Mouse (Mus musculus) limb, embryonic 15.5 days (tissue): ENCODE measurements around the gene Bcar3. TPM values are rescaled to one million over a fixed set of nuclear protein-coding genes. Genes with fewer than 3 reads are reported as not detected.

Experiments
- ATAC-seq: fragments of 200-750 bp; cut with Nextera tagmentation; 2 replicates; pipeline ENCODE4 v1.8.0; 2017; ENCODE audit warnings: low read depth, moderate TSS enrichment; ENCODE audit not compliant: insufficient number of reproducible peaks, low FRiP score, low TSS enrichment
- H3K27ac ChIP-seq: fragments of 300-500 bp; sonication (generic); 2 replicates; pipeline ENCODE4 v1.5.1; 2015; ENCODE audit warnings: moderate library complexity, mild to moderate bottlenecking, inconsistent platforms
- H3K27me3 ChIP-seq: fragments of 300-500 bp; sonication (generic); 2 replicates; pipeline ENCODE4 v1.6.1; 2015; ENCODE audit warnings: inconsistent platforms
- H3K36me3 ChIP-seq: fragments of 300-500 bp; sonication (generic); 2 replicates; pipeline ENCODE4 v1.6.1; 2015; ENCODE audit warnings: inconsistent platforms
- H3K4me1 ChIP-seq: fragments of 300-500 bp; sonication (generic); 2 replicates; pipeline ENCODE4 v1.6.1; 2015; ENCODE audit warnings: inconsistent platforms
- H3K4me2 ChIP-seq: fragments of 300-500 bp; sonication (generic); 2 replicates; pipeline ENCODE4 v1.6.1; 2015; ENCODE audit warnings: mild to moderate bottlenecking, inconsistent platforms
- H3K4me3 ChIP-seq: fragments of 300-500 bp; sonication (generic); 2 replicates; pipeline ENCODE4 v1.5.1; 2015; ENCODE audit warnings: mild to moderate bottlenecking, inconsistent platforms
- H3K9ac ChIP-seq: fragments of 300-500 bp; sonication (generic); 2 replicates; pipeline ENCODE4 v1.6.1; 2015; ENCODE audit warnings: inconsistent platforms
- H3K9me3 ChIP-seq: fragments of 300-500 bp; sonication (generic); 2 replicates; pipeline ENCODE4 v1.6.1; 2016; ENCODE audit warnings: inconsistent platforms
- WGBS: fragments of 180-500 bp; shearing (Covaris S2); methylation state at CpG from one replicate; pipeline ENCODE4 v1.1.7; 2015; 5-methylcytosine and 5-hydroxymethylcytosine counted together
- polyA plus RNA-seq: library from polyadenylated mRNA; unstranded; fragments of >200 nt; fragmentation: Nextera tagmentation; extraction: Ambion mirVana; gene quantifications from 2 replicates; pipeline ENCODE4 v1.2.1, GENCODE M21; 2015

Gene Bcar3
- polyA plus RNA-seq, 1 experiment from 2014 or later: 7.8 TPM

GRCm38 (mm10) chr3:122393836-122394374, 100.0 kb downstream of the Bcar3 start:
- Histone ChIP-seq H3K27ac (no peak overlapping the region), H3K9me3 (no peaks in the 10 kb centered on the region), H3K4me3 (no peak overlapping the region), H3K4me1 (no peaks in the 10 kb centered on the region), H3K36me3 (no peaks in the 10 kb centered on the region), H3K9ac (no peak overlapping the region), H3K27me3 (peaks cover 3% of the 10 kb centered on the region; the same call in 1 of the 2 replicates), H3K4me2 (no peak overlapping the region)
- WGBS: 82% methylated on average over 12 of the region's 12 CpGs
- ATAC-seq: no peak

DNA sequence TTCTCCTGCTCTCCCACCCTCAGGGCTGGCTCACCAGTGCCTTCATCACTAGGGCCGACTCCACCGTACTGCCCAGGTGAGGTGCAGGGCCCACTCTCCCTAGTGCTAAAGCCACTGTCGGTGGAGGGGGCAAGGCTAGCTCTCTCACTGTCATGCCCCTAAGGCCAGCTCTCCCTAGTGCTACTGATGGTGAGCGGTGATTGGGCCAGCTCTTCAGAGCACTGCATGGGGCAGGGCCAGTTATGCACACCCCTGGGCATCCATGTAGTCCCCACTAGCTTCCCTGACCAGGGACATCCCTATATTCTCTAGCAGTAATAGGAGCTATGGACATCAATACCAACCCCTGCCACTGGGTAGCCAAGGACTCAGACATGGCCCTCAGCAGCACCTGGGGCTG, 103.0 kb downstream of the Bcar3 start:
- H3K27me3 ChIP-seq: no peaks in the 10 kb centered on the region
- 83% methylated on average over 4 of the region's 4 CpGs for WGBS
- no peak overlapping the region for H3K4me2 ChIP-seq
- no peak overlapping the region for H3K27ac ChIP-seq
- no peaks in the 10 kb centered on the region for H3K36me3 ChIP-seq
- ATAC-seq: no peak
- no peaks in the 10 kb centered on the region for H3K9me3 ChIP-seq
- H3K4me1 ChIP-seq: no peaks in the 10 kb centered on the region
- H3K4me3 ChIP-seq: no peak overlapping the region
- no peak overlapping the region for H3K9ac ChIP-seq

- H3K4me2 ChIP-seq: no peak overlapping the region
- H3K9ac ChIP-seq: no peak overlapping the region
- H3K9me3 ChIP-seq: no peaks in the 10 kb centered on the region
- no peak for ATAC-seq
- no peaks in the 10 kb centered on the region for H3K4me1 ChIP-seq
- H3K27me3 ChIP-seq: no peaks in the 10 kb centered on the region
- no peaks in the 10 kb centered on the region for H3K36me3 ChIP-seq
- 76% methylated on average over 7 of the region's 7 CpGs for WGBS
- H3K4me3 ChIP-seq: no peak overlapping the region
- no peak overlapping the region for H3K27ac ChIP-seq
These were observed 103.5 kb downstream of the Bcar3 start for GRCm38 (mm10) chr3:122397401-122397800.

DNA sequence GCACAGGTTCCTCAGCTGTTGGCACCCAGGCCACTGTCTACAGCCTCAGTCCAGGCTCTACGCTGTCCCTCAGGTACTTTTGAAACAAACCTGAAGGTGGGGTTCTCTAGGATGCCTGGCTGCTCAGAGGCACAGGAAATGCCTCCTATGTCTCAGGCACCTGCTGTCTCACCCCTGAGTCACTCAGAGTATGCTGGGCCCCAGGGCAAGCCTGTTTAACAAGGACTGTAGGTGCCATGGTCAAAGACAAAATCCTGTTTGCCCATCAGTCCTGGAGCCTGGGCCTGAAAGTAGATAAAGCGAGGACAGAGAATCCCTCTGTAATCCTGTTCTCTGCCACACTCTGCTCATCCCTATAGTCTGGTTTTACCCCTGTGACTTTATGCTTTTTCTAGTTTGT, 107.1 kb downstream of the Bcar3 start:
- Histone ChIP-seq H3K27me3 (no peaks in the 10 kb centered on the region), H3K9ac (no peak overlapping the region), H3K36me3 (no peaks in the 10 kb centered on the region), H3K4me3 (no peak overlapping the region), H3K9me3 (no peaks in the 10 kb centered on the region), H3K27ac (no peak overlapping the region), H3K4me2 (no peak overlapping the region), H3K4me1 (0 out of 2 replicates have a peak, but pooled peaks cover 5% of the 10 kb centered on the region)
- 94% methylated on average over 2 of the region's 2 CpGs for WGBS
- ATAC-seq: no peak

DNA sequence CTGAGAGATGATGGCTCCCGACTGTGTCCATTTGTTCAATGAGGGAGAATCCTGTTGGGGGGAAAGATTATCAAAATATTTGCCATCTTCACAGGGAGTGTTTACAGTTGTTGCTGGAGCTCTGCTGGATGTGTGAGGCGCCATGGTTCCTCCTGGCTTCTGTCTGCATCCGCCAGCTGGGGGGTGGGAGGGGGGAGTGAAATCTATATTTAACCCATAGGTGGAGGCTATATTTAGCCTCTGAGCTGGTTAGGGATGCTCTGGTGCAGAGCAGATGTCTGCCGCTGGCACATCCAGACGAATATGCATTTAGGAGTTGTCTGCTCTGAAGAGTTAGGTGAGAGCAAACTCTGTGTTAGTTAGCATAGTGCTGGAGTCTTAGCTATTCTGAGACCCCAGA, 108.2 kb downstream of the Bcar3 start:
- H3K27ac ChIP-seq: no peak overlapping the region
- no peaks in the 10 kb centered on the region for H3K27me3 ChIP-seq
- 61% methylated on average over 5 of the region's 5 CpGs for whole genome bisulfite sequencing
- 0 out of 2 replicates have a peak, but pooled peaks cover 5% of the 10 kb centered on the region for H3K4me1 ChIP-seq
- H3K36me3 ChIP-seq: no peaks in the 10 kb centered on the region
- no peak for ATAC-seq
- no peaks in the 10 kb centered on the region for H3K9me3 ChIP-seq
- no peak overlapping the region for H3K9ac ChIP-seq
- H3K4me2 ChIP-seq: no peak overlapping the region
- no peak overlapping the region for H3K4me3 ChIP-seq

DNA sequence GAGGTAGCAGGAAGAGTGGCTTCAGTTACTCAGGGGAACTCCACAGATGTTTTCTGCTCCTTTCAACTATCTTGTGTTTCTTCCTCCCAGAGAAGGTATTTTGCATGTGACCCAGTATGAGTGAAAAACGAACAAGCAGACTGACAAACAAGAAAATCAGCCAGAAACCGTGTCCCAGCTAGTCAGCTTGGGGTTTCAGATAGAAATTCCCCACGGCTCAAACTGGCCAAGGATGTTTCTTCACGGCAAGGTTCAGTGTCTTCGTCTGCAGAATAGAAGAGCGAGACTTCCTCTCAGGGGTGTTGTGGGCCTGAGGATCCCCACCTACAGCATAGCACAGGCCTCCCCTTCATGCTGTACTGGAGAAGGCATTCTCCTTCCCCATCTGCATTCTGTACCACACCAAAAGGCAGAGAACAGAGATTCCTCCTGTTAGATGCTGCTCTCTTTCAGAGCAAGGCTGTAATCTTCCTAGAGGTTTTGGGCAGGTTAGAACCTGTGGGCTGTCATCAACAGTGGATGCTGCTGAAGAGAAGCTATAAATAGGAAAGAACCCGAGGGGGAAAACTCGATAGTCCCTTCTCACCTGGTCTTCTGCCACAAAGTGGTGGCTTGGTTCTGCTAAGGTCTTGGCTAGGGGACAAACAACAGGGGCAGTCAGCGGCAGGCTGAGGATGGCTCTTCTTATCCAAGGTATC, 110.1 kb downstream of the Bcar3 start:
- WGBS: 64% methylated on average over 9 of the region's 9 CpGs

GRCm38 (mm10) chr3:122405203-122405956, 111.4 kb downstream of the Bcar3 start:
- Histone ChIP-seq H3K36me3 (no peaks in the 10 kb centered on the region), H3K27me3 (no peaks in the 10 kb centered on the region), H3K9me3 (no peaks in the 10 kb centered on the region), H3K4me3 (no peak overlapping the region), H3K27ac (no peak overlapping the region), H3K9ac (no peak overlapping the region), H3K4me2 (no peak overlapping the region), H3K4me1 (0 out of 2 replicates have a peak, but pooled peaks cover 5% of the 10 kb centered on the region)
- ATAC-seq: no peak
- WGBS: 53% methylated on average over 8 of the region's 8 CpGs

More for the DNA sequence above, 110.1 kb downstream of the Bcar3 start:
- H3K4me1 ChIP-seq: 0 out of 2 replicates have a peak, but pooled peaks cover 5% of the 10 kb centered on the region
- no peaks in the 10 kb centered on the region for H3K36me3 ChIP-seq
- H3K4me2 ChIP-seq: no peak overlapping the region
- H3K9me3 ChIP-seq: no peaks in the 10 kb centered on the region
- H3K27ac ChIP-seq: no peak overlapping the region; the same call in 1 of the 2 replicates
- no peak overlapping the region for H3K4me3 ChIP-seq
- H3K27me3 ChIP-seq: no peaks in the 10 kb centered on the region
- ATAC-seq: no peak
- H3K9ac ChIP-seq: no peak overlapping the region

- Histone ChIP-seq H3K9ac (no peak overlapping the region), H3K9me3 (no peaks in the 10 kb centered on the region), H3K4me1 (0 out of 2 replicates have a peak, but pooled peaks cover 5% of the 10 kb centered on the region), H3K4me2 (no peak overlapping the region), H3K36me3 (no peaks in the 10 kb centered on the region), H3K27ac (no peak overlapping the region), H3K4me3 (no peak overlapping the region), H3K27me3 (no peaks in the 10 kb centered on the region)
- 74% methylated on average over 8 of the region's 8 CpGs for WGBS
- no peak for ATAC-seq
These were observed 112.5 kb downstream of the Bcar3 start for GRCm38 (mm10) chr3:122406416-122406815.

DNA sequence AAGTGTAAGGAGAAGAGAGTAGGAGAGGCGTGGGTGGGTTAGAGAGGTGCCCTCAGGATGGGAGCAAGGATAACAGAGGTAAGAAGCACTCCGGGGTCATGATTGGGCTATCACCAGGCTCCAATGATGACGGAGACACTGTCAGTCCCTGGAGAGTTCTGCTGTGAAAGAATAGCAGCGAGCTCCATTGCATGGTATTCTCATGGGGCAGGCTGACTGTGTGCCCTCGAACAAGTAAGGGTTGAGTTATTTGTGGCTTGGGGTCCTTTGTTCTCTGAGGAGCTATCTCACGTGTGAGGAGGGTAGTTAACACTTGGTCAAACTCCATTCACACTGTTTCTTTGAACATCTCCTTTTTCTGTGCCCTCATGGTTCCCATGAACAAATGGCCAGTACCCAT, 113.8 kb downstream of the Bcar3 start:
- H3K27ac ChIP-seq: no peak overlapping the region
- no peaks in the 10 kb centered on the region for H3K9me3 ChIP-seq
- H3K4me3 ChIP-seq: no peak overlapping the region
- H3K4me1 ChIP-seq: 0 out of 2 replicates have a peak, but pooled peaks cover 5% of the 10 kb centered on the region
- no peak for ATAC-seq
- H3K36me3 ChIP-seq: no peaks in the 10 kb centered on the region
- H3K27me3 ChIP-seq: peaks cover 6% of the 10 kb centered on the region; the same call in 1 of the 2 replicates
- no peak overlapping the region for H3K9ac ChIP-seq
- 83% methylated on average over 6 of the region's 6 CpGs for WGBS
- no peak overlapping the region for H3K4me2 ChIP-seq

DNA sequence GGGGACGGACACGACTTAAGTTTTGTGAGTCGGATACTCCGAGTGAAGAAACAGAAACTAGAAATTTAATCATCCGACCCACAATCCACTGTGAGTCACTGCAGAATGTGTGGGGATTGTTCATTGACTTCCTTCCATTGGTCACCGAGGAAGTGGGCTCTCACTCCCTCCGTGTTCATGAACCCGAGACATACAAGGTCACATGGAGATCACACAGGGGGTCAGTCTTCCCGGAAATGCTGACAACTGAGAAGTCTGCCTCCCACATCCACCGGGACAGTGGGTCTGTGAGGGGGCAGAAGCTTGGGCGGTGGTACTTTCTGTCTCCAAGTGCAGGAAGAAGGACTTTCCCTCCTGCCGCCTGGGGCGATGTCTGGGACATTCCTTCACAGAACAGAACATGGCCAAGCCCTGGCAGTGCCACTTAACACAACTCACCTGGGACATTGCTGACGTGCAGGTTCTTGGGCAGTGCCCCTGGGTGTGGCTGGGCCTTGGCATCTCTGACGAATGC, 114.9 kb downstream of the Bcar3 start:
- no peak overlapping the region for H3K4me3 ChIP-seq
- H3K4me2 ChIP-seq: no peak overlapping the region
- H3K27me3 ChIP-seq: peaks cover 8% of the 10 kb centered on the region; the same call in 1 of the 2 replicates
- H3K4me1 ChIP-seq: peaks cover 8% of the 10 kb centered on the region
- no peak for ATAC-seq
- no peak overlapping the region for H3K27ac ChIP-seq
- no peaks in the 10 kb centered on the region for H3K36me3 ChIP-seq
- no peak overlapping the region for H3K9ac ChIP-seq
- no peaks in the 10 kb centered on the region for H3K9me3 ChIP-seq
- WGBS: 69% methylated on average over 15 of the region's 15 CpGs

GRCm38 (mm10) chr3:122411590-122411989, 117.7 kb downstream of the Bcar3 start:
- H3K4me1 ChIP-seq: peaks cover 12% of the 10 kb centered on the region
- no peak for ATAC-seq
- no peak overlapping the region for H3K27ac ChIP-seq
- no peak overlapping the region for H3K9ac ChIP-seq
- peaks cover 8% of the 10 kb centered on the region; the same call in 1 of the 2 replicates for H3K27me3 ChIP-seq
- 78% methylated on average over 2 of the region's 2 CpGs for WGBS
- no peak overlapping the region for H3K4me2 ChIP-seq
- H3K9me3 ChIP-seq: no peaks in the 10 kb centered on the region
- H3K4me3 ChIP-seq: no peak overlapping the region
- no peaks in the 10 kb centered on the region for H3K36me3 ChIP-seq
